Mouse (Mus musculus): ENCODE measurements around the gene Irgm1. TPM values are rescaled to one million over a fixed set of nuclear protein-coding genes. Genes with fewer than 3 reads are reported as not detected.

Irgm1 gene
- polyA plus RNA-seq (2017; shearing (Covaris generic)), result 100 to 1,000 TPM; 130 to 152 TPM

GRCm38 (mm10) chr11:48871201-48871772 is at the start of gene Irgm1:
Gene Irgm1, minus strand, starts transcription at chr11:48871683.

GRCm38 (mm10) chr11:48902021-48902420 is 30.5 kb upstream of the Irgm1 start, which contains the start of gene Gm5431:
Gene Gm5431, minus strand, starts transcription at chr11:48902214.

GRCm38 (mm10) chr11:48825979-48826751 is 45.3 kb downstream of the Irgm1 start, which contains the start of the genes Trim7 and Gm12184:
Gene Trim7, plus strand, starts transcription at chr11:48826140.
Gene Gm12184, minus strand, starts transcription at chr11:48826655.

GRCm38 (mm10) chr11:48816800-48817665 is 54.5 kb downstream of the Irgm1 start, which contains the start of gene Trim41:
Gene Trim41, minus strand, starts transcription at chr11:48817353.

Other genes starting within 250 kb of the Irgm1 start
- gene Rack1, start 71.4 kb downstream of the Irgm1 start, polyA plus RNA-seq (2017; shearing (Covaris generic)), result 100 to 1,000 TPM; 542 to 598 TPM
- 1 to 10 TPM; 1.8 to 3.4 TPM for gene Trim41, start 54.3 kb downstream of the Irgm1 start, polyA plus RNA-seq (2017; shearing (Covaris generic))
- 1 to 10 TPM; 1.2 to 2.4 TPM for gene Trim7, start 45.5 kb downstream of the Irgm1 start, polyA plus RNA-seq (2017; shearing (Covaris generic))
- 1 to 10 TPM; 7.7 to 8.2 TPM for gene Gm12184, start 45.0 kb downstream of the Irgm1 start, polyA plus RNA-seq (2017; shearing (Covaris generic))
- gene Gm5431, start 30.5 kb upstream of the Irgm1 start, polyA plus RNA-seq (2017; shearing (Covaris generic)), result 1 to 10 TPM in 1 of 2 experiments, under 1 TPM in 1; 0.96 to 1.4 TPM
- 100 to 1,000 TPM; 178 to 182 TPM for gene Psme2b, start 74.5 kb upstream of the Irgm1 start, polyA plus RNA-seq (2017; shearing (Covaris generic))
- gene Olfr56, start 107.2 kb upstream of the Irgm1 start, polyA plus RNA-seq (2017; shearing (Covaris generic)), result 1 to 10 TPM in 1 of 2 experiments, under 1 TPM in 1; 0.61 to 3.3 TPM
- 100 to 1,000 TPM; 163 to 179 TPM for gene 9930111J21Rik1, start 107.7 kb upstream of the Irgm1 start, polyA plus RNA-seq (2017; shearing (Covaris generic))
- gene Gm12185, start 120.5 kb upstream of the Irgm1 start, polyA plus RNA-seq (2017; shearing (Covaris generic)), result 1 to 10 TPM; 3.5 to 5.6 TPM
- 100 to 1,000 TPM; 134 to 203 TPM for gene Tgtp1, start 122.5 kb upstream of the Irgm1 start, polyA plus RNA-seq (2017; shearing (Covaris generic))
- gene 9930111J21Rik2, start 179.6 kb upstream of the Irgm1 start, polyA plus RNA-seq (2017; shearing (Covaris generic)), result 100 to 1,000 TPM in 1 of 2 experiments, 10 to 100 TPM in 1; 95.8 to 115 TPM
- 100 to 1,000 TPM; 237 to 258 TPM for gene Tgtp2, start 192.5 kb upstream of the Irgm1 start, polyA plus RNA-seq (2017; shearing (Covaris generic))
- 100 to 1,000 TPM; 414 to 424 TPM for gene Ifi47, start 204.9 kb upstream of the Irgm1 start, polyA plus RNA-seq (2017; shearing (Covaris generic))
- gene Olfr1396, start 243.2 kb upstream of the Irgm1 start, polyA plus RNA-seq (2017; shearing (Covaris generic)), result not detected

Data from inflammation-experienced regulatory T-cells (primary cell).